Mouse (Mus musculus): ENCODE data around the gene Mycbpap.

GRCm38 (mm10) chr11:94464170-94464569 is 57.4 kb downstream of the Mycbpap start:
- TF ChIP-seq CTCF (IDR thresholded peaks at IDR 0.05; ENCODE audit: borderline replicate concordance, insufficient read depth, low read depth, low read length) (no peak), POLR2A (IDR thresholded peaks at IDR 0.05; ENCODE audit: borderline replicate concordance, insufficient read depth, low read length) (no peak)
